Mouse (Mus musculus) adrenal gland (tissue): ENCODE measurements around the gene Sbk3.

Experiments used
- intact Hi-C: fragments of 180-260 bp; cut with DNase I; formaldehyde crosslinking; loops from one replicate; pipeline ENCODE4 v1.15.1; 2025

Gene Sbk3

DNA sequence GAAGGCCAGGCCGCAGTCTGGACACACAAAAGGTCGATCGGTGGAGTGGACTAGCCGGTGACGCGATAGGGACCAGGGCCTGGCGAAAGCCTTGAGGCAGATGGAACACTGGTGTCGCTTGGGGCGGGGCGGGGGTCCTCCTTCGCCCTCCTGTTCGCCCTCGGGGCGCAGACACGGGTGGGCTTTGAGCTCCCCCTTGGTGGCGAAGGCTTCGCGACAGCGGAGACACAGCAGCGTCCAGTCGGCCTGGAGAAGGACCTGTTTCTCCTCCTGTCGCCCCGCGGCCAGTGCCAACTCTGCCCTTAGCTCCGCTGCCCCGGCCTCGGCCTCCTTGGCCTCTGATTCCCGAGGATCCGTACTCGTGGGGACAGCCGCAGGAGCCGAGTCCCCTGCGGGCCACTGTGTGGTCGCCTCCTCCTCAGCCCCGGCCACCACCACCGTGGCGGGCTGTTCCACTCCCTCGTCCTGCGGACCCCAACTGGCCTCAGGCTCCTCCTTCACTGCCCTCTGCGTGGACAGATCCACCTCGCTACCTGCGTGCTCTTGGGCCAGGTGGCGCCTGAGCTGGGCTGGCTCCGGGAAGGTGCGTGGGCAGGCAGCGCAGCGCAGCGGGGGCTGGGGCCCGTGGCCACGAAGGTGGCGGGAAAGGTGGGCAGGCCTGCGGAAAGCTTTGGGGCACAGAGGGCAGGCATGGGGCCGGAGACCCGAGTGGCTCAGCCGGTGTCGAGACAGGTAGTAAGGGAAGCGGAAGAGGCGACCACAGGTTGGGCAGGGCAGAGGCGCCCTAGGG lies 23.2 kb upstream of the Sbk3 start:
- intact Hi-C loops, result loop anchor here (10.0 kb wide), 1 partner anchor 49 kb away; no protein-coding TSS in a partner anchor

- intact Hi-C loops, result loop anchor here (10.0 kb wide), 1 partner anchor 49 kb away; no protein-coding TSS in a partner anchor
These were observed 22.5 kb upstream of the Sbk3 start for GRCm38 (mm10) chr7:4993347-4993998.

DNA sequence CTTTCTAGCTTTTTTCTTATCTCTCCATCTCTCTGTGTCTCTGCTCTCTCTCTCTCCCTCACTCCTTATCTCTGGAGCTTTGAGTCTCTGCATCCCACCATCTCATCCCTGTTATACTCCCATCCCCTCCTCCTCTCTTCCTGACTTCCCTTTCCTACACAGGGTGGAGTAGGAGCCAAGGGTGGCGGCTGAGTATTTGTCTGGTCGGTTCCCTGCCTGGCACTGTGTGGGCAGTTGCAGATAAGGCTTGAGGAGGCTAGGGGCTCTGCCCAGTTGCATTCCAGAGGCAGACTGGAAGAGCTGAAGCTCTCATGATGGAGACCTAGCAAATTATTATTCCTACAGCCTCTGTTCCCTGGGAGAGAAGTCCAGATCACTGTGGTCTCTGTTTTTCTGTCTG lies 17.3 kb upstream of the Sbk3 start:
- intact Hi-C loops, result no loop called here

- intact Hi-C loops, result no loop called here
These were observed 5.9 kb upstream of the Sbk3 start for GRCm38 (mm10) chr7:4976832-4977231.

GRCm38 (mm10) chr7:4975455-4975854 lies 4.5 kb upstream of the Sbk3 start:
- intact Hi-C loops, result no loop called here

- intact Hi-C loops, result no loop called here
These were observed 1.5 kb upstream of the Sbk3 start for GRCm38 (mm10) chr7:4972321-4973047.

GRCm38 (mm10) chr7:4971710-4972109 lies 742 bp upstream of the Sbk3 start:
- intact Hi-C loops, result no loop called here

GRCm38 (mm10) chr7:4964988-4965387 lies 6.0 kb downstream of the Sbk3 start:
- intact Hi-C loops, result loop anchor here (2.0 kb wide), 1 partner anchor 22 kb away; no protein-coding TSS in a partner anchor

GRCm38 (mm10) chr7:4964272-4964671 lies 6.7 kb downstream of the Sbk3 start, which contains the start of gene Sbk2:
Gene Sbk2, minus strand, starts transcription at chr7:4964406.
- intact Hi-C loops, result loop anchor here (2.0 kb wide), 1 partner anchor 21 kb away; no protein-coding TSS in a partner anchor

DNA sequence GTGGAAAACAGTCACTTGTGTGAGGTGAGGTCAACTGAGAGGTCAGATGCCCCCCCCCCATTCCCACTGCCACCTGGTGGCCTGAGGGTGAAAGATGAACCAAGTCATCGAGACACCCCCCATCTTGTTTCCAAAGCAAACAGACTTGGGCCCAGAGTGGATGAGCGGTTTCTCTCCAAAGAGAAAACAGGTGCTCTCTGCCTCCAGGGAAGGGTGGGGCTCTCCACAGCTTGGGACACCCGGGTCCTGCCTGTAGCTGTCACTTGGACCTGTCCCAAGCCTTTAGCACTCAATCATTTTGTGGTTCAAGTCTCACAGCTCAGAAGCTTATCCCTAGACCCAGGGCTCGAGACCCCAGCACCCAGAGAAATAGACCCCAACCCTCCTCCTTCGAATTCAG lies 7.4 kb downstream of the Sbk3 start:
- intact Hi-C loops, result no loop called here

DNA sequence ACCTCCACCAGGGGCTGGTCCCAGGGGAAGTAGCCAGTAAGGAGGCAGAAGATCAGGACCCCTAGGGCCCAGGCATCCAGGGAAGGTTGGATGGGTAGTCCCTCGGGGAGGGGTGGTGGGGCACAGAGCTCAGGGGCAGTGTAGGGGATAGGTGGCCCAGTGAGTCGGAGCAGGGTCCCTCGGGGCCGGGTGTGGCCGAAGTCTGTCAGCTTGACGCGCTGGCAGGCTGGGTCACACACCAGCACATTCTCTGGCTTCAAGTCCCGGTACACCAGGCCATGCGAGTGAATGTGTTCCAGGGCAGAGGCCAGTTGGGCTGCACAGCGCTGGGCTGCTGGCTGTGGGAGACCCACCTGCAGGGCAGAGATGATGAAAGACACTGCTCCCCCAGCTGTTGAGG lies 13.6 kb downstream of the Sbk3 start:
- intact Hi-C loops, result no loop called here

- intact Hi-C loops, result no loop called here
These were observed 17.0 kb downstream of the Sbk3 start for GRCm38 (mm10) chr7:4953815-4954445.

DNA sequence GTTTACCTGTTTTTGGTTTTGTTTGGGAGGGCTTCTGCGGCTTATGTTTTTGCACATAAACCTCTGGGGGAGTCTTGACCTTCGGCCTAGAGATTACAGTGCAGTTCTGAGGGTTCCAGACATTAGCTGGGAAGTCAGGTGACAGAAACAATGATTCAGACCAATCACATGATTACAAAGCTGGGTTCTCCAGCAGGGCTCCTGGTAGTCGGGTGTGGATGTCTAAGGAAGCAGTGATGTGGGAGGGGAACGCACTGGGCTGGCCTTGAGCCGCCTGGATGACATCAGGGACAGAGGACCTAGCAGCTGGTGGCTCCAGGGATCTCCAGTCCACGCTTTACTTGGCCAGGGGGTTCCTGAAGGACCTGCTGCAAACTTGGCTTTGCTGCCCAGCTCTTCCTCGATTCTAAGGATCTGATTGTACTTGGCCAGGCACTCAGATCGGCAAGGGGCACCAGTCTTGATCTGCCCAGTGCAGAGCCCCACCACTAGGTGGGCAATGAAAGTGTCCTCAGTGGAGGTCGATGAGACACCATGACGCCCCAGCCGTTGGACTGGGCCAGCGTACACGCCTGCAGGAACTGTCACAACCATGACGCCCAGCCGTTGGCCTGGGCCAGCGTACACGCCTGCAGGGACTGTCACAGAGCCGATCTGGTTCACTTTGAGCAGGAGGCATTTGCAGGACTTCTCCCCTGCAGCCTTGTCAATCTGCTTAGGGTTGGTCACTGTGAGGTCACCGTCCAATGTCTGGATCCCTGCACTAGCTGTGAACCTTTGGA lies 20.2 kb downstream of the Sbk3 start:
- intact Hi-C loops, result no loop called here

DNA sequence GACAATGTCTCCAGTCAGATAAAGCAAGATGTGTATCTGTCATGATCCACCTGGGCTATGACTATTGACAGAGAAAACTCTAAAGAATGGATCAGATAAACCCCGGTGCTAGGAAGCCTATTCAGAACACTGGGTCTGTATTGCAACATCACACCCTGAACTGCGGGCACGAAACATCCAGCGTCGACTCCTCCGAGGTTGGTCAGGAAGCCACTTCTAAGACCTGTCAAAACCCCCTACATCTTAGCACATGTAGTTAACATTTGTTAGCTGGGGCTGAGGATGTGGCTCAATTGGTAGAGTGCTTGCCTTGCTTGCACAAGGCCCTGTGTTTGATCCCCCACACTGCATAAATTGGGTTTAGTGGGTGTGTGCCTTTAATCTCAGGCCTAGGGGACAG lies 22.6 kb downstream of the Sbk3 start:
- intact Hi-C loops, result loop anchor here (10.0 kb wide), 1 partner anchor 46 kb away; the partner anchor contains the start of gene Zfp579

- intact Hi-C loops, result loop anchor here (10.0 kb wide), 1 partner anchor 47 kb away; the partner anchor contains the start of gene Zfp579
These were observed 23.1 kb downstream of the Sbk3 start for GRCm38 (mm10) chr7:4947855-4948254.

- intact Hi-C loops, result loop anchor here (2.0 to 10.0 kb wide), 4 partner anchors 21 to 386 kb away; partner anchors contain the start of genes Sbk2 and Zfp579
These were observed 27.6 kb downstream of the Sbk3 start for GRCm38 (mm10) chr7:4943223-4943815.

DNA sequence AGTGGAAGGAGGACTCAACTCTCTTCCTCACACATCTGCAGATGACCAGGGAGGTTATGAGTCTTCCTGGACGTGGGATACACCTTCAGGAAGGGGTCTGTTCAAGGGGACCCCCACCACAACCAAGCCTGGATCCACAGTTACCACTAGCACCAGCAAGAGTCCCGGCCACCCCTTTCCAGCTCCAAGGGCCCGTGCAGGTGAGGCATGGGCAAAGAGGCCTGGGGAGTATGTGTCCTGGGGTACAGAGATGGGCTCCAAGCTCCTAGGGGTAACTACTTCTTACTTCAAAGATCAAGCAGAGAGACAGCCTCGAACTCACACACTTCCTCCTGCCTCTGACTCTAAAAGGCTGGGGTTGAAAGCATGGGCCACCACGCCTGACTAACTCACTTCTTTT lies 28.3 kb downstream of the Sbk3 start:
- intact Hi-C loops, result loop anchor here (2.0 to 10.0 kb wide), 4 partner anchors 22 to 385 kb away; partner anchors contain the start of genes Sbk2 and Zfp579

- intact Hi-C loops, result loop anchor here (5.0 to 10.0 kb wide), 2 partner anchors 55 to 383 kb away; partner anchors contain the start of gene Zfp579
These were observed 30.9 kb downstream of the Sbk3 start for GRCm38 (mm10) chr7:4940068-4940479.

DNA sequence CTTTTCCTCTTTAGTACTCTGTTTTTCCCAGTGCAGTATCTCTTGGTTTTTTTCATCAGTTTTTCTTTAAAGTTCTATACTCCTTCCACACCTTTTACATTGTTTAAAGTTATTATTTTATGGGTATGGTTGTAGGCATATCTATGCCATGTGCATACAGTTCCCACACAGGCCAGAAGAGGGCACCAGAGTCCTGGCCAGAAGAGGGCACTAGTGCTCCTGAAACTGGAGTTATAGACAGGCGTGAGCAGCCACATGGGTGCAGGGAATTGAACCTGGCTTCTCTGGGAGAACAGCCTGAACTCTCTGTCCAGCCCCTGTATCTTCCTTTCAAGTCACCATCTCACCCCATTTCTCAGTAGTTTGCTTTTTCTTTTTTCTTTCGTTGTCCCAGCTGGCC lies 32.5 kb downstream of the Sbk3 start:
- intact Hi-C loops, result loop anchor here (2.0 kb wide), 1 partner anchor 128 kb away; no protein-coding TSS in a partner anchor

DNA sequence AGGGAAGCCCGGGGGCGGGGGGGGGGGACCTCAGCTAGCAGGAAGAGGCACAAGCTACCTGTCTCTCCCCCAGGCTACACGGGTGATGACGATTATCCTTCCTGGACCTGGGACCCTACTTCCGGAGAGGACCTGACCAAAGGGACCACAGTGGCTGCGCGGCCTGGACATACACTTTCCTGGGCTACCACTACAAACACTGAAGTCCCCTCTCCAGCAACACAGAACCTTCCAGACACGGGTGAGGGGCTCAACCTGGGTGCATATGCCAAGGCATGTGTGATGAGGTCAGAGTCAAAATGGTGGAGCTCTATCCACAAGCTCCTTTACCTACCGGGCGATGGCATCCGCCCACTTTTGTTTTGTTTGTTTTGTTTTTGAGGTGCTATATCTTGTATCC lies 33.6 kb downstream of the Sbk3 start:
- intact Hi-C loops, result no loop called here
